Mouse (Mus musculus): ENCODE data around the gene Ksr1. TPM values are rescaled to one million over a fixed set of nuclear protein-coding genes. Genes with fewer than 3 reads are reported as not detected.

Gene Ksr1
- polyA plus RNA-seq, 1 experiment from 2014 or later, result 3.7 TPM

DNA sequence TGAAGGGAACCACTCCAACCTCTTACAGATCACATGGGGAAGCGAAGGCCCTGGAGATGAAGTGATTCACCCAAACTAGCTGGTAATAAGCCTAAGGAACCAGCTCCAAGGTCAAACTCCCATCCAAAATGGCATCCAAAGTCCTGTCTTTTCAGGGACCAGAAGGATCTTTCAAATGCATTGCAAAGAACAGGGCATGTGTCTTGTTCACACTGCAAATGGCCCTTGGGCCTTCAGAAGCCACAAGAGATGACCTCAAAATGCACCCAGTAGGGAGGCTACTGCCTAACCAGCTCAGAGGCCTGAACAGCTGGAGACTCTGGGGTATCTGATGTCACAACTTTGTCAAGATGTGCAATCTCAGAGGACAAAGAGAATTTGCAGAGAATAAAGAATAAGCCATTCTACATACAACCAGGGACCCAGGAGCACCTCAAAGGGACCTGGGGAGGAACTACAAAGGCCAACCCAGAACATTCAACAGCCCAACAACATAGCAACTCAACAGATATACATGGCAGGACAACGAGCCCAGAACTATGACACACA, 2.1 kb downstream of the Ksr1 start:
- H3K4me3 ChIP-seq, result no peak overlapping the region
- H3K27ac ChIP-seq, result no peak overlapping the region

GRCm38 (mm10) chr11:79143322-79143721, 2.9 kb downstream of the Ksr1 start:
- ATAC-seq (ENCODE audit: low FRiP score, low read depth), result no peak
- no peaks in the 10 kb centered on the region for H3K36me3 ChIP-seq
- H3K4me3 ChIP-seq, result no peak overlapping the region
- no peaks in the 10 kb centered on the region for H3K27me3 ChIP-seq (replicated peaks)
- no peak overlapping the region for H3K9ac ChIP-seq
- H3K9me3 ChIP-seq, result no peaks in the 10 kb centered on the region
- WGBS, result 90% methylated on average over 3 of the region's 3 CpGs
- no peak overlapping the region for H3K4me2 ChIP-seq (replicated peaks)
- H3K4me1 ChIP-seq, result peaks cover 20% of the 10 kb centered on the region
- no peak overlapping the region for H3K27ac ChIP-seq

More for the DNA sequence above, 2.1 kb downstream of the Ksr1 start:
- no peak for ATAC-seq (ENCODE audit: low FRiP score, low read depth)
- Histone ChIP-seq H3K9me3 (no peaks in the 10 kb centered on the region), H3K27me3 (replicated peaks) (no peaks in the 10 kb centered on the region), H3K36me3 (no peaks in the 10 kb centered on the region), H3K4me1 (peaks cover 20% of the 10 kb centered on the region), H3K9ac (no peak overlapping the region), H3K4me2 (replicated peaks) (peak overlapping the region; percentile 76)
- 79% methylated on average over 2 of the region's 2 CpGs for WGBS

GRCm38 (mm10) chr11:79142381-79142780, 3.8 kb downstream of the Ksr1 start:
- Histone ChIP-seq H3K9ac (no peak overlapping the region), H3K4me1 (peaks cover 20% of the 10 kb centered on the region), H3K9me3 (no peaks in the 10 kb centered on the region), H3K27me3 (replicated peaks) (no peaks in the 10 kb centered on the region), H3K27ac (no peak overlapping the region), H3K36me3 (no peaks in the 10 kb centered on the region), H3K4me3 (no peak overlapping the region), H3K4me2 (replicated peaks) (no peak overlapping the region)
- 92% methylated on average over 11 of the region's 11 CpGs for WGBS
- ATAC-seq (ENCODE audit: low FRiP score, low read depth), result no peak

GRCm38 (mm10) chr11:79141235-79142109, 4.7 kb downstream of the Ksr1 start:
- 38% methylated on average over 11 of the region's 11 CpGs for WGBS
- Histone ChIP-seq H3K4me1 (peaks cover 20% of the 10 kb centered on the region), H3K27ac (no peak overlapping the region), H3K9me3 (no peaks in the 10 kb centered on the region), H3K36me3 (no peaks in the 10 kb centered on the region), H3K4me2 (replicated peaks) (no peak overlapping the region), H3K27me3 (replicated peaks) (no peaks in the 10 kb centered on the region), H3K4me3 (no peak overlapping the region), H3K9ac (no peak overlapping the region)
- ATAC-seq (ENCODE audit: low FRiP score, low read depth), result no peak

DNA sequence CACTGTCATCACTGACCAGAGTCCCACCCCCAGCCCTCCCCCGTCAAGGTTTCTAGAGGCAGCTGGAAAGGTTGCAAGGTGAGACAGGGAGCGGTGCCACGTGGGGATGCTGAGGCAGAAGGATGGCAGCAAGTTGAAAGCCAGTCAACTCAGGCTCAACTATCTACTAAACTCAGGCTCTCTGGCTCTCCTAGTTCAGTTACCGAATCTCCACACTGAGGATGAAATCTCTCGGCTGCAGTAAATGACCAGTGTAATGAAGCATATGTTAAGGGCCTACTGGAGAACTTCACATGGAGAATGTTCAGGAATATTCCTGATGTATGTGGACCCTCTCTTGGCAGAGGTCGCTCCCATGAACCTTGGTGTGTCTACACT, 5.7 kb downstream of the Ksr1 start:
- no peak overlapping the region for H3K9ac ChIP-seq
- no peaks in the 10 kb centered on the region for H3K9me3 ChIP-seq
- no peaks in the 10 kb centered on the region for H3K27me3 ChIP-seq (replicated peaks)
- no peaks in the 10 kb centered on the region for H3K36me3 ChIP-seq
- 91% methylated on average over 6 of the region's 6 CpGs for WGBS
- H3K4me2 ChIP-seq (replicated peaks), result no peak overlapping the region
- H3K4me3 ChIP-seq, result no peak overlapping the region
- no peak for ATAC-seq (ENCODE audit: low FRiP score, low read depth)
- H3K27ac ChIP-seq, result no peak overlapping the region
- H3K4me1 ChIP-seq, result peaks cover 30% of the 10 kb centered on the region

DNA sequence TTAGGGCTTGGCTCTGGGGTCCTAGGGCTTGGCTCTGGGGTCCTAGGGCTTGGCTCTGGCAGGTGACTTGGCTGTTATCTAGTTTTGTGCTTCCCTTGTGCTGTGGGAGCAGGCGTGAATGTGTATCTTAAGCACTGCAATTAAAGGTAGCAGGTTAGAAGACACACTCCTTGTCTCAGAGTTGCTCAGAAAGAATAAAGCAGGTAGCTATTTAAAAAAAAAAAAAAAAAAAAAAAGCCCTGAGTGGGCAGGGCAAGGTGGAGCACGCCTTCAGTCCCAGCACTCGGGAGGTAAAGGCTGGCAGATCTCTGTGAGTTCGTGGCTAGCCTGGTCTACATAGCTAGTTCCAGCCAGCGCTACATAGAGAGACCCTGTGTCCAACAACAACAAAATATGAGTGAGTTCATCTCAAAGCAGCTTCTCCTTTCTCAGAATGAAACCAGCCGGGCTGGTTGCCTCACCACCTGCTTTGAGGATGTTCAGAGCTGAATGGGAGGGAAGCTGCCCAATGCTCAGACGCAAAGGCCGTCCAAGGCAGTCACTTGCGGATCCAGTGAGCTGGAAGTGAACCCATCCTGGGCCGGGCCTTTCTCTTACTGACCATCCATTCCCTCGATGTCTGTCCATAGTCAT, 6.2 kb downstream of the Ksr1 start:
- H3K4me1 ChIP-seq, result peaks cover 28% of the 10 kb centered on the region
- no peak overlapping the region for H3K9ac ChIP-seq
- ATAC-seq (ENCODE audit: low FRiP score, low read depth), result no peak
- H3K4me3 ChIP-seq, result no peak overlapping the region
- no peaks in the 10 kb centered on the region for H3K36me3 ChIP-seq
- H3K27me3 ChIP-seq (replicated peaks), result no peaks in the 10 kb centered on the region
- H3K9me3 ChIP-seq, result no peaks in the 10 kb centered on the region
- no peak overlapping the region for H3K4me2 ChIP-seq (replicated peaks)
- whole genome bisulfite sequencing, result 88% methylated on average over 11 of the region's 11 CpGs
- no peak overlapping the region for H3K27ac ChIP-seq

GRCm38 (mm10) chr11:79138621-79139020, 7.6 kb downstream of the Ksr1 start:
- Histone ChIP-seq H3K27ac (no peak overlapping the region), H3K4me2 (replicated peaks) (no peak overlapping the region), H3K4me1 (peaks cover 18% of the 10 kb centered on the region), H3K9ac (no peak overlapping the region), H3K4me3 (no peak overlapping the region), H3K9me3 (no peaks in the 10 kb centered on the region), H3K36me3 (no peaks in the 10 kb centered on the region), H3K27me3 (replicated peaks) (no peaks in the 10 kb centered on the region)
- 84% methylated on average over 6 of the region's 6 CpGs for WGBS
- ATAC-seq (ENCODE audit: low FRiP score, low read depth), result no peak

GRCm38 (mm10) chr11:79137245-79137644, 9.0 kb downstream of the Ksr1 start:
- no peak overlapping the region for H3K9ac ChIP-seq

DNA sequence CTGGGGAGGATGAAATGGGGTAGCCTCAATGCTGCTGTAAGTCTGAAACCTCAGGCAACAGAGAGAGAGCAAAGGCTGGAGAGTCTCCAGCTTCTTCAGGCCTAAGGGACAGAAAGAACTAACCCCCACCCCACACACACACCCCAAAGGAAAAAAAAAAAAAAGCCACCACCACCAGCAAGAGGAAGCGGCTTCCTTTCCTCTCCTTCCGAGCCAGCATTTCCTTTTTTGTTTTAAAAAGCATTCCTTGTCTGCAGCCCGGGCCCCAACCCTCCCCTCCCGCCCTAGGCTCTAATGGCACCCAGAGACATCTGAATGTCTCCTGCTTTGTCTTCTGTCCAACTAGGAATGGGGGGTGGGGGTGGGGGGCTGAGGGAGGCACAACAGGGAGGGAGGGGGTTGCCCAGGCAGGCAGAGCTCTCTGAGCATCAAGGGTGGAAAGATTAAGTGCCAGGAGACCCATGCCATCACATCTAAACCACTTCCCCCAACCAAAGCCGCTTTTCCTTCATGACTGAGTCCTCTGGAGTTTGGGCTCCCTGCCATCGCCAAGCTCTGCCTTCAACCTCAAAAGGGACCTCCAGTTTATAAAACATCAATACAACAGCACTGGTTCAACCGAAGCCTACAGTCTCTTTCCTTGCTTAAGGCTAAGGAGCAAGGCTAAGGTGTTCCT, 10.4 kb downstream of the Ksr1 start:
- 29% methylated on average over 7 of the region's 7 CpGs for WGBS
- Histone ChIP-seq H3K9ac (no peak overlapping the region), H3K4me3 (no peak overlapping the region), H3K27me3 (replicated peaks) (no peaks in the 10 kb centered on the region), H3K36me3 (no peaks in the 10 kb centered on the region), H3K4me1 (peaks cover 16% of the 10 kb centered on the region), H3K27ac (no peak overlapping the region), H3K4me2 (replicated peaks) (0 out of 2 replicates have a peak overlapping the region, but pooled peaks have one; percentile 14), H3K9me3 (no peaks in the 10 kb centered on the region)
- no peak for ATAC-seq (ENCODE audit: low FRiP score, low read depth)

More at GRCm38 (mm10) chr11:79137245-79137644, 9.0 kb downstream of the Ksr1 start:
- no peaks in the 10 kb centered on the region for H3K36me3 ChIP-seq
- H3K9me3 ChIP-seq, result no peaks in the 10 kb centered on the region
- no peak overlapping the region for H3K27ac ChIP-seq
- no peak overlapping the region for H3K4me3 ChIP-seq
- H3K4me2 ChIP-seq (replicated peaks), result no peak overlapping the region
- no peak for ATAC-seq (ENCODE audit: low FRiP score, low read depth)
- no peaks in the 10 kb centered on the region for H3K27me3 ChIP-seq (replicated peaks)
- WGBS, result 75% methylated on average over 5 of the region's 5 CpGs
- H3K4me1 ChIP-seq, result peaks cover 18% of the 10 kb centered on the region

DNA sequence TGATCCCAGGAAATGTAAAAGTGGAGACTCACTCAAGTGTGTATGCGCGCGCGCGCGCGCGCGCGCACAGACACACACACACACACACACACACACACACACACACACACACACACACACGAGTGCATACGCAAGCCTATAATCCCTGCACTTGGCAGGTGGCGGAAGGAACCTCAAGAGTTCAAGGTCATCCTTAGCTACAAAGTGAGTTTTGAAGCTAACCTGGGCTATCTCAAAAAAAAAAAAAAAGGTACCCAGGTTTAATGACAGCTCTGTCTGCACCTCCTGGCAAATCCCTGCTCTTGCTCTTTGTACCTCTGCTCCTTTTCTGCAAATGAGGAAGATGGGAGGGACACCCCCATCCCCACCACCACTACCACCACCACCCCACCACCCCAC, 11.1 kb downstream of the Ksr1 start:
- H3K4me1 ChIP-seq, result peaks cover 16% of the 10 kb centered on the region
- no peak overlapping the region for H3K9ac ChIP-seq
- H3K36me3 ChIP-seq, result no peaks in the 10 kb centered on the region
- no peaks in the 10 kb centered on the region for H3K27me3 ChIP-seq (replicated peaks)
- H3K4me2 ChIP-seq (replicated peaks), result no peak overlapping the region
- WGBS, result 97% methylated on average over 13 of the region's 13 CpGs
- ATAC-seq (ENCODE audit: low FRiP score, low read depth), result no peak
- no peaks in the 10 kb centered on the region for H3K9me3 ChIP-seq
- no peak overlapping the region for H3K4me3 ChIP-seq
- no peak overlapping the region for H3K27ac ChIP-seq

- no peak for ATAC-seq (ENCODE audit: low FRiP score, low read depth)
- no peak overlapping the region for H3K27ac ChIP-seq
- no peaks in the 10 kb centered on the region for H3K27me3 ChIP-seq (replicated peaks)
- H3K9ac ChIP-seq, result no peak overlapping the region
- no peaks in the 10 kb centered on the region for H3K36me3 ChIP-seq
- H3K4me2 ChIP-seq (replicated peaks), result no peak overlapping the region
- H3K4me3 ChIP-seq, result no peak overlapping the region
- no peaks in the 10 kb centered on the region for H3K9me3 ChIP-seq
- WGBS, result 90% methylated on average over 13 of the region's 13 CpGs
- H3K4me1 ChIP-seq, result peaks cover 16% of the 10 kb centered on the region
Observed at GRCm38 (mm10) chr11:79134416-79135104, 11.6 kb downstream of the Ksr1 start.

DNA sequence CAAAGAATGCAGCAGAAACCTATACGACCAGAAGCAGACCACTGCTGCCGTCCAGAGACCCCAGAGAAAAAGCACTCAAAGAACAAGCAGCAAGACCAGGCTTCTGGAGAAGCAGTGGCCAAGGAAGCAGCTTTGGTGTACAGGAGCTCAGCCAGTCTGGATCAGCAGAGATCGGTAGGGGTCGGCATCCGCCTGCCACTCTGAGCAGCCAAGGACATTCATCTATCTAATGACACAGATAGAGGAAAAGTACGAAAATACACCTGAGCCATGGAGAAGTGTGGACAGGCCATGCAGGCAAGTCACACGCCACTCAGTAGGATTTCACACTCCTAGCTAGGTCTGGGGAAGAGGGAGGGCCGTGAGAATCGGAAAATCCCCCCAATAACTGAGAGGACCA, 12.2 kb downstream of the Ksr1 start:
- H3K27ac ChIP-seq, result no peak overlapping the region
- WGBS, result 88% methylated on average over 9 of the region's 9 CpGs
- H3K4me3 ChIP-seq, result no peak overlapping the region
- ATAC-seq (ENCODE audit: low FRiP score, low read depth), result no peak
- H3K9ac ChIP-seq, result no peak overlapping the region
- H3K27me3 ChIP-seq (replicated peaks), result no peaks in the 10 kb centered on the region
- peaks cover 16% of the 10 kb centered on the region for H3K4me1 ChIP-seq
- no peaks in the 10 kb centered on the region for H3K36me3 ChIP-seq
- no peaks in the 10 kb centered on the region for H3K9me3 ChIP-seq
- no peak overlapping the region for H3K4me2 ChIP-seq (replicated peaks)
